Mouse (Mus musculus) E14TG2a.4 (cell line): ENCODE results near the gene Fam83d.

ENCODE experiments used
- H3K27me3 ChIP-seq: 2 replicates; pipeline ENCODE4 v1.6.1; 2014; ENCODE audit warnings: low read length, control low read depth; ENCODE audit not compliant: insufficient read depth
- H3K36me3 ChIP-seq: 2 replicates; pipeline ENCODE4 v1.6.1; 2014; ENCODE audit warnings: low read length, control low read depth; ENCODE audit not compliant: insufficient read depth
- H3K4me1 ChIP-seq: replicated peaks from 2 replicates; pipeline ENCODE4 v1.6.1; 2014; ENCODE audit warnings: low read depth, low read length, control low read depth
- H3K4me3 ChIP-seq: replicated peaks from 2 replicates; pipeline ENCODE4 v1.5.1; 2014; ENCODE audit warnings: mild to moderate bottlenecking, low read length
- H3K9me3 ChIP-seq: 2 replicates; pipeline ENCODE4 v1.6.1; 2014; ENCODE audit warnings: low read length, control low read depth
- CTCF ChIP-seq: conservative IDR thresholded peaks from 2 replicates; pipeline ENCODE4 v1.5.1; 2014; ENCODE audit warnings: low read length
- NANOG ChIP-seq: IDR thresholded peaks from 2 replicates; pipeline ENCODE4 v1.6.1; 2014; ENCODE audit warnings: borderline replicate concordance, low read length, mixed read lengths
- POU5F1 ChIP-seq: IDR thresholded peaks from 2 replicates; pipeline ENCODE4 v1.6.1; 2014; ENCODE audit warnings: low read length, borderline replicate concordance

The Fam83d gene

DNA sequence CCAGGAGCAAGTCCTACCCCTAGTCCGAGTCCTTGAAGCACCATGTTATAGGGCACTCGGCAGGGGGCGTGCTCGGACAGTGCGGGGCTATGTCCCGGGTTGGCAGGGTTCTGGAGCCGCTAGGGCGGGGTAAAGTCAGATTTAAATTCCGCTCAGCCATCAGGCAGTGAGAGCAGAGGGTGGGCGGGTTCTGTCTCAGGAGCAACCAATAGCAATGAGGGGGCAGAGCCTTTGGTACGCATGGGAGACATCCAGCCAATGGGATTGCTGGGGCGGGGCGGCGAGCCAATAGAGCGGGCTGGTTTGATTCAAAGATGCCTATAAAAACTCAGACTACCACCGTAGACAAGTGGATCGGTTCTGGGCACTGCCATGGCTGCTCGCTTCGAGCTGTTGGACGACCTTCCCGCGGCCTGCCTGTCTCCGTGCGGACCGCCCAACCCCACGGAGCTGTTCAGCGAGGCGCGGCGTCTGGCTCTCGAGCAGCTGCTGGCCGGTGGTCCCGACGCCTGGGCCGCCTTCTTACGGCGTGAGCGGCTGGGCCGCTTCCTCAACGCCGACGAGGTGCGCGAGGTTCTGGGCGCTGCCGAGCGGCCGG, at the start of gene Fam83d:
Fam83d (plus strand) TSS at position 352 of the 598 bp plus-strand sequence.
- Histone ChIP-seq H3K9me3 (no peaks in the 10 kb centered on the region), H3K4me1 (peaks cover 59% of the 10 kb centered on the region), H3K27me3 (peaks cover 4% of the 10 kb centered on the region; the same call in 1 of the 2 replicates), H3K4me3 (peak within 1 kb of the TSS; percentile 91), H3K36me3 (peaks cover 24% of the 10 kb centered on the region)
- peak; percentile 41 for TF ChIP-seq CTCF
- no peak for TF ChIP-seq POU5F1
- no peak for TF ChIP-seq NANOG

DNA sequence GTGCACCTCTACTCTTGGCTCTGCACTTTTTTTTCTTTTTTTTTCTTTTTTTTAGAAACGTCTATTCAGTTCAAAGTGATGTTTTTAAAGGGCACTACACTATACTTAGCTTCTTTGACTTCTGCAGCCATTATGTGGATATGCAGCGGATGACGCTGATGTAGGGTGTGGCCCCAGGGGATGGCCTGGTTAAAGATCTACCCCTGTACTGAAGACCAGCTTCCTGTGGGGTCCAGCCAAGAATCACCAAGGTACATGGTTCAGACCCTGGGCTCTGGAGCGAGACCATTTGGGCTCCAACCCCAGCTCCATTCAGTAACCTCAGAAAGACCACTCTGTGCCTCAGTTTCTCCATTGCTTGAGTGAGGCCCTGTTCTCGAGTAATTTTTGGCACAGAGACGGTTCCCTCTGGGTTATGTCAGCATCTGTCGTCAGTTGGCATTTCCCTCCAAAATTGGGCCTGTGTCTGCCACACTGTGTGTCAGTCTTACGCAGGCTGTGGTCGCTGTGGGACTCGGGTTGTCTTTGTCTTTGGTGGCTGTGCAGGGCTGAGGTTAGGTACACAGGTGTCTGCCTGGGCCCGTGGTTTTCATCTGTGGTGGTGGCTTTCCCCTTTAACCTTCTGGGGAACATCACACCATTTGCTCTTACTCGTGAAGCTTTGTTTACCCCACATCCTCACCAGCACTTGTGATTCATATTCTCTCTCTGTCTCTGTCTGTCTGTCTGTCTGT, 48.9 kb upstream of the Fam83d start:
- H3K36me3 ChIP-seq, result no peaks in the 10 kb centered on the region
- no peak overlapping the region for H3K4me3 ChIP-seq
- TF ChIP-seq NANOG (no peak), CTCF (no peak), POU5F1 (no peak)
- H3K9me3 ChIP-seq, result no peaks in the 10 kb centered on the region
- peaks cover 13% of the 10 kb centered on the region for H3K27me3 ChIP-seq
- peaks cover 7% of the 10 kb centered on the region; the same call in 1 of the 2 replicates for H3K4me1 ChIP-seq

DNA sequence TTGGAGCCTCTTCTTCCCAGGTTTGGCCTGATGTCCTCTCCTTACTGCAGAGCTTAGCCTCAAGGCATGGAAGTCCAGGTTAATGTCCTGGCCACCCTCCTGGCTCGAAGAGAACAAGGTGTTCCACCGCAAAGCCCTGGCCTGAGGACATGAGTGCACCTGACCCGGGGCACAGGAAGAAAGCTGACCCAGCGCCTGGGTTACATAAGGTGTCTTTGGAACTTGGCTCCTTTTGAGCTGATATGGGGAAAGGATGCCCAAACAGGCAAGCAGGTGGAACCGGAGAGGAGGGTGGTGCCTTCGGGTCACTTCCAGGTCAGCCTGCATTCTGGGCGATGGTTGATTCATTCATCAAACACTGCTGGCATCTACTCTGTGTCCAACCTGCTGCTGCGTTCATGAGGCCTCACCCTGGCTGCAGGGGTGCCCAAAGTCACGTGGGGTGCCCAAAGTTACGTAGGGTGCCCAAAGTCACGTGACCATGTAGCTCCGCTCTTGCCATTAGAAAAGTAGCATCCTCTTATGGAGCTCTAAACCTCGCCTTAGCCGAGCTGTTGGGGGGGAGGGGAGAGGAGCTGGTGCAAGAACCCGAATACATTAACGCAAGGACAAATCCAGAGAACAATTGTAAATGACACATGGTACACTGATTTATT, 47.0 kb upstream of the Fam83d start:
- Histone ChIP-seq H3K9me3 (no peaks in the 10 kb centered on the region), H3K4me3 (no peak overlapping the region), H3K27me3 (peaks cover 13% of the 10 kb centered on the region), H3K36me3 (no peaks in the 10 kb centered on the region), H3K4me1 (peaks cover 7% of the 10 kb centered on the region; the same call in 1 of the 2 replicates)
- TF ChIP-seq CTCF (no peak), NANOG (no peak), POU5F1 (no peak)

DNA sequence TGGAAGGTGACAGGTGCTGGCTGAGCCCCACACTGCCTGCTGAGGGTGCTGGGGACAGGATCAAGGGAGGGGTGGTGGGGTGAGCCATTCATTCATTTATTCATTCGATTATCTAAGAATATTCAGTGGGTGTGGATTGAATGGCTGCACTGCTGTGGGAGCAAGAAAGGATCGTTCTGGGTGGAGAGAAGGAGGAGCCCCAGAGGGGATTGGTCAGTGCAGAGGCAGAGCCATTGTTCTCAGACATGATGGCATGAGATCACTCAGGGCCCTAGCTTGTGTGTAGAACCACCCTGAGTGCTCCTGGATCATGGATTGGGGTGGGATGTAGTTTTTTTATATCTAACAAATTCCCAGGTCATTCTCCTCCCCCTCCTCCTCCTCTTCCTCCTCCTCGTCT, 46.4 kb upstream of the Fam83d start:
- Histone ChIP-seq H3K36me3 (no peaks in the 10 kb centered on the region), H3K4me1 (peaks cover 7% of the 10 kb centered on the region; the same call in 1 of the 2 replicates), H3K9me3 (no peaks in the 10 kb centered on the region), H3K27me3 (peaks cover 13% of the 10 kb centered on the region), H3K4me3 (no peak overlapping the region)
- no peak for TF ChIP-seq NANOG
- TF ChIP-seq POU5F1, result no peak
- no peak for TF ChIP-seq CTCF

DNA sequence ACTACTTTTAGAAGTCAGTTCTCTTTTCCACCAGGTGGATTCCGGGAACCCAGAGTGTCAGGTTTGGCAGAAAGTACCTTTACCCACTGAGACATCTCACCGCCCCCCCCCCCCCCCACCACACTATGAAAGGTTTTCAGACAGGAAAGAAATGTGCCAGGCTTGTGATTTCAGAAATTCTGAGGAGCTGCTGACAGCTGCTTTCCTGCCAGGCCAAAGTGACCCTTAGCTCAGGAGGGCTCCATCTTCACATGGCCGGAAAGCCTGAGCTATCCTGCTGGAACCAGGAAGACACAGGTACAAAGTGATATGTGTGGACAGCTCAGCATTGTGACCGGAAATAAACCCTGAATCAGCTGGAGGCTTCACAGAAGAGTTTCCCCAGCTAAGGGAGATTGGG, 45.8 kb upstream of the Fam83d start:
- H3K9me3 ChIP-seq, result no peaks in the 10 kb centered on the region
- no peak for TF ChIP-seq POU5F1
- no peak for TF ChIP-seq CTCF
- no peak for TF ChIP-seq NANOG
- H3K4me3 ChIP-seq, result no peak overlapping the region
- peaks cover 13% of the 10 kb centered on the region for H3K27me3 ChIP-seq
- peaks cover 7% of the 10 kb centered on the region; the same call in 1 of the 2 replicates for H3K4me1 ChIP-seq
- no peaks in the 10 kb centered on the region for H3K36me3 ChIP-seq

DNA sequence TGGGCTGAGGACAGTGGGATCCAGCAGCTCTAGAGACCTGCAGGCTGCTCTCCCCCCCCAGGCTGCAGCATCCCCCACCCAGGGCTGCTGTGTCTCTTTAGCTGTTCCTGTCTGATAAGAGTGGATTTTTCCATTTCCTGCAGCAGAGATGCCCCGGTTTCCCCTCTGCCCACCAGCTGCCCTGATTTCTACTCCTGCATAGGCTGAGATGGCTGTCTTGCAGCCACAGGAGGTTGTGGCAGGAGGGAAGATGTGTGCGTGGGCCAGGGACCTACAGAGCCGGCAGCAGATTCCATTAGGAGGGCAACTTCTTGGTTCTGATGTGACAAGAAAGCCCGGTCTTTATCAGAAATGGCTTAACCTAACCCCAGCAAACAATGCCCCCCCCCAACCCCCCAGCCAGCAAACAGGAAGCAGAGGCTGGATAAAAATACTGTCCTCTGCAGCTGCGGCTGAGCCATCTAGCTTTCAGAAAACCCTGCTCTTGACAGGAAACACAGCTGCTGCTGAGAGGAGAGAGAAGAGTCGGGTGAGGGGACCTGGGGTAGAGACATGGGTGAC, 44.8 kb upstream of the Fam83d start:
- Histone ChIP-seq H3K4me1 (peaks cover 12% of the 10 kb centered on the region; the same call in 1 of the 2 replicates), H3K9me3 (no peaks in the 10 kb centered on the region), H3K36me3 (no peaks in the 10 kb centered on the region), H3K27me3 (peaks cover 10% of the 10 kb centered on the region), H3K4me3 (no peak overlapping the region)
- TF ChIP-seq NANOG (no peak), POU5F1 (no peak), CTCF (no peak)

DNA sequence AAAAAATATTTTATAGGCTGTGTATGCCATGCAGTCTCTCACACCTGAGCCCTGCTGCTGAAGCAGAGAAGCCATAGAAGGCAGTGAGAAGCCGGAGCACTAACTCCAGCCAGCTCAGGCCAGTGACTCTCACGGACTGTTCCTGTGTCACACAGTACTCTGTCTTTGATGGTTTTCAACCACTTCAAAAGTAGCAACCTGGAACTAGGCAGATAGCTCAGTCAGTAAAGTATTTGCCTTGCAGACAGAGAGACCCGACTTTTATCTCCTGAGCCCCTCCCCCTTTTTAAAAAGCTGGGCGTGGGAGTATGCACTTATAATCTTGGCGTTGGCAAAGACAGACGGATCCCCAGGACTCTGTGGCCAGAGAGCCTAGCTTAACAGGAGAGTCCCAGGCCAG, 44.1 kb upstream of the Fam83d start:
- H3K9me3 ChIP-seq, result no peaks in the 10 kb centered on the region
- no peak overlapping the region for H3K4me3 ChIP-seq
- TF ChIP-seq NANOG (no peak), POU5F1 (no peak), CTCF (no peak)
- H3K4me1 ChIP-seq, result peaks cover 18% of the 10 kb centered on the region
- H3K27me3 ChIP-seq, result peaks cover 10% of the 10 kb centered on the region
- no peaks in the 10 kb centered on the region for H3K36me3 ChIP-seq

DNA sequence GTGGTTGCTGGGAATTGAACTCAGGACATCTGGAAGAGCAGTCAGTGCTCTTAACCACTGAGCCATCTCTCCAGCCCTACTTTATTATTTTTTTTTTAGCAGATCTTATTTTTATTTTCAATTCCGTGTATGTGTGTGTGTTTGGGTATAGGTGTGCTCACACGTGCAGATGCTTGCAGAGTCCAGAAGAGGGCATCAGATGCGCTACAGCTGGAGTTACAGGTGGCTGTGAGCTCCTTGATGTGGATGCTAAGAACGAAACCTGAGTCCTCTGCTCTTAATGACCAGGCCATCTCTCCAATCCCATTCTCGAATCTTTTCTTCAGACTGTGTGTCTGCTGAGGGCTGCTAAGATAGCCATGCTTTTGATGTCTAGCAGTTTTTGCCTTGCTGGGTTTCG, 41.6 kb upstream of the Fam83d start:
- H3K36me3 ChIP-seq, result no peaks in the 10 kb centered on the region
- H3K27me3 ChIP-seq, result peaks cover 10% of the 10 kb centered on the region
- peaks cover 20% of the 10 kb centered on the region for H3K4me1 ChIP-seq
- no peak overlapping the region for H3K4me3 ChIP-seq
- no peaks in the 10 kb centered on the region for H3K9me3 ChIP-seq
- TF ChIP-seq NANOG, result no peak
- TF ChIP-seq POU5F1, result no peak
- peak; percentile 28 for TF ChIP-seq CTCF
